Mouse (Mus musculus): ENCODE measurements at regions not wholly inside any gene's neighbourhood (a gene's known extent, or its start where the extent isn't known, plus 50 kb on each side); places are given as distances from the start of the nearest gene placed in this dataset.
"Not testable (repeated sequence)": the region's sequence is repeated elsewhere in the genome, so short reads cannot be mapped to it uniquely, and the experiment has no call there.

GRCm38 (mm10) chr17:55186361-55186760, 258.8 kb upstream of the St6gal2 start:
- in situ Hi-C loops (cut with MboI, MseI), result loop anchor here (5.0 kb wide), 1 partner anchor 49 kb away; no protein-coding TSS in a partner anchor

- in situ Hi-C loops (cut with MboI, MseI), result loop anchor here (5.0 kb wide), 1 partner anchor 50 kb away; no protein-coding TSS in a partner anchor
Measured at GRCm38 (mm10) chr17:55186826-55187225, 258.4 kb upstream of the St6gal2 start.

GRCm38 (mm10) chr17:55206585-55206984, 238.6 kb upstream of the St6gal2 start:
- in situ Hi-C loops (cut with MboI, MseI), result no loop called here

GRCm38 (mm10) chr17:55218176-55219099, 226.7 kb upstream of the St6gal2 start:
- in situ Hi-C loops (cut with MboI, MseI), result not testable (repeated sequence)

- in situ Hi-C loops (cut with MboI, MseI), result no loop called here
Measured at GRCm38 (mm10) chr17:55224058-55224457, 221.1 kb upstream of the St6gal2 start.

- in situ Hi-C loops (cut with MboI, MseI), result no loop called here
Measured at GRCm38 (mm10) chr17:55234262-55234661, 210.9 kb upstream of the St6gal2 start.

GRCm38 (mm10) chr17:55262638-55263037, 182.5 kb upstream of the St6gal2 start:
- in situ Hi-C loops (cut with MboI, MseI), result no loop called here

GRCm38 (mm10) chr17:55276541-55276940, 168.6 kb upstream of the St6gal2 start:
- in situ Hi-C loops (cut with MboI, MseI), result no loop called here

- in situ Hi-C loops (cut with MboI, MseI), result no loop called here
Measured at GRCm38 (mm10) chr17:55281276-55281675, 163.9 kb upstream of the St6gal2 start.

- in situ Hi-C loops (cut with MboI, MseI), result no loop called here
Measured at GRCm38 (mm10) chr17:55288589-55288988, 156.6 kb upstream of the St6gal2 start.

- in situ Hi-C loops (cut with MboI, MseI), result no loop called here
Measured at GRCm38 (mm10) chr17:55292656-55293055, 152.5 kb upstream of the St6gal2 start.

- in situ Hi-C loops (cut with MboI, MseI), result no loop called here
Measured at GRCm38 (mm10) chr17:55296701-55297100, 148.5 kb upstream of the St6gal2 start.

- in situ Hi-C loops (cut with MboI, MseI), result no loop called here
Measured at GRCm38 (mm10) chr17:55298852-55299251, 146.3 kb upstream of the St6gal2 start.

GRCm38 (mm10) chr17:55320959-55321358, 124.2 kb upstream of the St6gal2 start:
- in situ Hi-C loops (cut with MboI, MseI), result no loop called here

GRCm38 (mm10) chr17:55359305-55359704, 85.9 kb upstream of the St6gal2 start:
- in situ Hi-C loops (cut with MboI, MseI), result no loop called here

GRCm38 (mm10) chr17:55367064-55367463, 78.1 kb upstream of the St6gal2 start:
- in situ Hi-C loops (cut with MboI, MseI), result no loop called here

GRCm38 (mm10) chr17:55367464-55368207, 77.5 kb upstream of the St6gal2 start:
- in situ Hi-C loops (cut with MboI, MseI), result no loop called here
